Mouse (Mus musculus) kidney, adult 2 months (tissue): Measurements from ENCODE around the gene Prkab2.

Source experiments
- CTCF ChIP-seq: fragments of 200-500 bp; conservative IDR thresholded peaks from 2 replicates; pipeline ENCODE4 v1.5.1; 2011; ENCODE audit warnings: low read depth, mild to moderate bottlenecking, control low read depth, low read length, moderate library complexity, mixed read lengths; ENCODE audit not compliant: insufficient read depth, insufficient read length
- POLR2A ChIP-seq: fragments of 200-500 bp; IDR thresholded peaks from one replicate; pipeline ENCODE4 v1.6.1; 2011; ENCODE audit warnings: low read depth, low read length, control low read depth

DNA sequence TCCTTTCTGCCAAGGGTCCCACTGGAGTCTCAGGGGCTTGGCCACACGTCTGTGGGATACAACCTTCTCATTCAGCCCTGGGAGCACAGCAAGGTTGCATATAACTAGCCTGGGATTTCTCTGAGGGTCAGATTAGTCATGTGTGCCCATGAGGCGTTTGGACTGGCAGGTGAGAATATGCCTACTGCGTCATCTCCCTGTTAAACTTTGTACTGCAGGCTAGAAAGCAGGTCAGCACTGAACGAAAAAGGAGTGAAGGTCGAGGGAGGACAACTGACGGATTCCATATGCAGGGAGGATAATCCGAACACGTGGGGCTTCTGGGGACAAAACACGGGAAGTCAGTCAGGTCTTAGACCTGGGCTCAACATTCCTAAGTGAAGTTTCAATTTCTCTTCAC, 39.3 kb downstream of the Prkab2 start:
- TF ChIP-seq CTCF (no peak; the same call in 1 of the 2 replicates), POLR2A (no peak)
